Mouse (Mus musculus) E14TG2a.4 (cell line): ENCODE results near the gene Rdh9.

Experiments
- CTCF ChIP-seq: conservative IDR thresholded peaks from 2 replicates; pipeline ENCODE4 v1.5.1; 2014; ENCODE audit warnings: low read length
- NANOG ChIP-seq: IDR thresholded peaks from 2 replicates; pipeline ENCODE4 v1.6.1; 2014; ENCODE audit warnings: borderline replicate concordance, low read length, mixed read lengths
- POU5F1 ChIP-seq: IDR thresholded peaks from 2 replicates; pipeline ENCODE4 v1.6.1; 2014; ENCODE audit warnings: low read length, borderline replicate concordance

- TF ChIP-seq CTCF, result no peak
- no peak for TF ChIP-seq NANOG
- TF ChIP-seq POU5F1, result no peak
Measured at GRCm38 (mm10) chr10:127801612-127802011, 25.4 kb downstream of the Rdh9 start.
